Mouse (Mus musculus): ENCODE data around the gene Atg5.

- TF ChIP-seq CTCF (IDR thresholded peaks at IDR 0.05; ENCODE audit: control insufficient read depth, insufficient read depth, insufficient replicate concordance, low read depth, low read length) (no peak), POLR2A (IDR thresholded peaks at IDR 0.05; ENCODE audit: control insufficient read depth, low read depth, low read length) (no peak)
Measured at GRCm38 (mm10) chr10:44374678-44375077, 106.5 kb downstream of the Atg5 start.

All from testis, adult 2 months (tissue).